Mouse (Mus musculus) lung, adult 2 months (tissue): ENCODE measurements around the gene Cdc5l.

Experiments
- CTCF ChIP-seq: fragments of 200-500 bp; IDR thresholded peaks from 2 replicates; pipeline ENCODE4 v1.5.1; 2011; ENCODE audit warnings: mild to moderate bottlenecking, low read length, control low read depth; ENCODE audit not compliant: insufficient read depth
- POLR2A ChIP-seq: fragments of 200-500 bp; IDR thresholded peaks from 2 replicates; pipeline ENCODE4 v1.6.1; 2011; ENCODE audit warnings: low read depth, mild to moderate bottlenecking, control low read depth, low read length, borderline replicate concordance; ENCODE audit errors: extremely low read depth

- TF ChIP-seq CTCF (no peak), POLR2A (no peak)
Measured at GRCm38 (mm10) chr17:45389896-45390295, 43.6 kb downstream of the Cdc5l start.
